Mouse (Mus musculus) liver, embryonic 13.5 days (tissue): ENCODE results near the gene Znfx1. TPM values are rescaled to one million over a fixed set of nuclear protein-coding genes. Genes with fewer than 3 reads are reported as not detected.

Source experiments
- ATAC-seq: fragments of 200-750 bp; cut with Nextera tagmentation; 2 replicates; pipeline ENCODE4 v1.8.0; 2017; ENCODE audit warnings: low read depth, mild to moderate bottlenecking, moderate number of reproducible peaks, moderate library complexity
- DNase-seq: peaks from one replicate; pipeline ENCODE4 v3.0.0; 2022
- H3K27ac ChIP-seq: fragments of 300-500 bp; sonication (generic); 2 replicates; pipeline ENCODE4 v1.5.1; 2015; ENCODE audit warnings: moderate library complexity, mild to moderate bottlenecking, inconsistent platforms
- H3K27me3 ChIP-seq: fragments of 300-500 bp; sonication (generic); 2 replicates; pipeline ENCODE4 v1.6.1; 2015; ENCODE audit warnings: mild to moderate bottlenecking, inconsistent platforms
- H3K36me3 ChIP-seq: fragments of 300-500 bp; sonication (generic); 2 replicates; pipeline ENCODE4 v1.6.1; 2015; ENCODE audit warnings: mild to moderate bottlenecking, inconsistent platforms
- H3K4me1 ChIP-seq: fragments of 300-500 bp; sonication (generic); replicated peaks from 2 replicates; pipeline ENCODE4 v1.6.1; 2015; ENCODE audit warnings: inconsistent platforms
- H3K4me2 ChIP-seq: fragments of 300-500 bp; sonication (generic); 2 replicates; pipeline ENCODE4 v1.6.1; 2015; ENCODE audit warnings: inconsistent platforms, mild to moderate bottlenecking, moderate library complexity
- H3K4me3 ChIP-seq: fragments of 300-500 bp; sonication (generic); replicated peaks from 2 replicates; pipeline ENCODE4 v1.5.1; 2015; ENCODE audit warnings: mild to moderate bottlenecking, inconsistent platforms
- H3K9ac ChIP-seq: fragments of 300-500 bp; sonication (generic); 2 replicates; pipeline ENCODE4 v1.6.1; 2015; ENCODE audit warnings: mild to moderate bottlenecking, inconsistent platforms
- H3K9me3 ChIP-seq: fragments of 300-500 bp; sonication (generic); replicated peaks from 2 replicates; pipeline ENCODE4 v1.6.1; 2016; ENCODE audit warnings: inconsistent platforms
- WGBS: fragments of 180-500 bp; shearing (Covaris S2); methylation state at CpG from one replicate; pipeline ENCODE4 v1.1.7; 2015; ENCODE audit not compliant: insufficient replicate concordance; 5-methylcytosine and 5-hydroxymethylcytosine counted together
- polyA plus RNA-seq: library from polyadenylated mRNA; unstranded; fragments of >200 nt; fragmentation: Nextera tagmentation; extraction: Ambion mirVana; gene quantifications from 2 replicates; pipeline ENCODE4 v1.2.1, GENCODE M21; 2015

Gene Znfx1
- polyA plus RNA-seq, 1 experiment from 2014 or later = 7.0 TPM

GRCm38 (mm10) chr2:167043400-167044121, 19.3 kb downstream of the Znfx1 start:
- WGBS = 34% methylated on average over 12 of the region's 12 CpGs
- Histone ChIP-seq H3K9me3 (no peaks in the 10 kb centered on the region), H3K27me3 (no peaks in the 10 kb centered on the region), H3K9ac (peak overlapping the region; percentile 77), H3K4me1 (peaks cover 66% of the 10 kb centered on the region), H3K4me2 (peak overlapping the region; percentile 72), H3K27ac (peak overlapping the region; percentile 100), H3K36me3 (peaks cover 93% of the 10 kb centered on the region), H3K4me3 (peak overlapping the region; percentile 50)
- DNase-seq = peak; percentile 91
- peak; percentile 99 for ATAC-seq

- Histone ChIP-seq H3K9me3 (no peaks in the 10 kb centered on the region), H3K27ac (peak overlapping the region; percentile 83), H3K4me2 (peak overlapping the region; percentile 35), H3K27me3 (no peaks in the 10 kb centered on the region), H3K4me3 (no peak overlapping the region), H3K36me3 (peaks cover 98% of the 10 kb centered on the region), H3K9ac (peak overlapping the region; percentile 42), H3K4me1 (peaks cover 62% of the 10 kb centered on the region)
- DNase-seq (peak; percentile 33), ATAC-seq (peak; percentile 49)
- 34% methylated on average over 8 of the region's 8 CpGs for WGBS
Observed at GRCm38 (mm10) chr2:167039386-167039785, 23.4 kb downstream of the Znfx1 start.

GRCm38 (mm10) chr2:167038716-167039115, 24.1 kb downstream of the Znfx1 start:
- WGBS = 91% methylated on average over 7 of the region's 7 CpGs
- no peak for ATAC-seq
- Histone ChIP-seq H3K27ac (peak overlapping the region; percentile 83), H3K9ac (peak overlapping the region; percentile 42; the same call in 1 of the 2 replicates), H3K4me1 (peaks cover 56% of the 10 kb centered on the region), H3K36me3 (peaks cover 98% of the 10 kb centered on the region), H3K4me3 (no peak overlapping the region), H3K9me3 (no peaks in the 10 kb centered on the region), H3K4me2 (peak overlapping the region; percentile 35; the same call in 1 of the 2 replicates), H3K27me3 (no peaks in the 10 kb centered on the region)
- no peak for DNase-seq

- no peaks in the 10 kb centered on the region for H3K27me3 ChIP-seq
- no peak overlapping the region for H3K4me3 ChIP-seq
- peak overlapping the region; percentile 83 for H3K27ac ChIP-seq
- 89% methylated on average over 6 of the region's 6 CpGs for WGBS
- peaks cover 54% of the 10 kb centered on the region for H3K4me1 ChIP-seq
- peaks cover 100% of the 10 kb centered on the region for H3K36me3 ChIP-seq
- no peak overlapping the region for H3K9ac ChIP-seq
- no peaks in the 10 kb centered on the region for H3K9me3 ChIP-seq
- no peak for ATAC-seq
- H3K4me2 ChIP-seq = no peak overlapping the region
- no peak for DNase-seq
Observed at GRCm38 (mm10) chr2:167038297-167038696, 24.5 kb downstream of the Znfx1 start.

- Histone ChIP-seq H3K9ac (no peak overlapping the region), H3K36me3 (peaks cover 100% of the 10 kb centered on the region), H3K9me3 (no peaks in the 10 kb centered on the region), H3K4me2 (no peak overlapping the region), H3K4me3 (no peak overlapping the region), H3K27ac (peak overlapping the region; percentile 83; the same call in 1 of the 2 replicates), H3K4me1 (peaks cover 48% of the 10 kb centered on the region), H3K27me3 (no peaks in the 10 kb centered on the region)
- ATAC-seq (no peak), DNase-seq (no peak)
- WGBS = 94% methylated on average over 12 of the region's 12 CpGs
Observed at GRCm38 (mm10) chr2:167037710-167038109, 25.1 kb downstream of the Znfx1 start.

- WGBS = 89% methylated on average over 4 of the region's 4 CpGs
- no peak for DNase-seq
- H3K4me1 ChIP-seq = no peaks in the 10 kb centered on the region
Observed at GRCm38 (mm10) chr2:167030507-167030906, 32.3 kb downstream of the Znfx1 start.

GRCm38 (mm10) chr2:167028553-167028952, 34.3 kb downstream of the Znfx1 start:
- DNase-seq = no peak
- WGBS = 92% methylated on average over 7 of the region's 7 CpGs
- H3K36me3 ChIP-seq = peaks cover 98% of the 10 kb centered on the region
- no peak overlapping the region for H3K4me3 ChIP-seq
- H3K9ac ChIP-seq = no peak overlapping the region
- H3K27me3 ChIP-seq = no peaks in the 10 kb centered on the region
- no peak overlapping the region; the same call in 1 of the 2 replicates for H3K27ac ChIP-seq
- ATAC-seq = no peak; the same call in 1 of the 2 replicates
- no peaks in the 10 kb centered on the region for H3K4me1 ChIP-seq
- no peak overlapping the region for H3K4me2 ChIP-seq
- no peaks in the 10 kb centered on the region for H3K9me3 ChIP-seq

More at GRCm38 (mm10) chr2:167030507-167030906, 32.3 kb downstream of the Znfx1 start:
- Histone ChIP-seq H3K36me3 (peaks cover 99% of the 10 kb centered on the region), H3K4me3 (no peak overlapping the region), H3K9me3 (no peaks in the 10 kb centered on the region), H3K27ac (no peak overlapping the region), H3K4me2 (no peak overlapping the region), H3K9ac (no peak overlapping the region), H3K27me3 (no peaks in the 10 kb centered on the region)
- ATAC-seq = no peak

GRCm38 (mm10) chr2:167019396-167019795, 43.4 kb downstream of the Znfx1 start:
- ATAC-seq (no peak), DNase-seq (no peak)
- Histone ChIP-seq H3K9me3 (no peaks in the 10 kb centered on the region), H3K4me2 (no peak overlapping the region), H3K27me3 (no peaks in the 10 kb centered on the region), H3K9ac (no peak overlapping the region), H3K27ac (no peak overlapping the region), H3K4me3 (no peak overlapping the region), H3K36me3 (peaks cover 74% of the 10 kb centered on the region), H3K4me1 (peaks cover 28% of the 10 kb centered on the region)
- WGBS = 82% methylated on average over 10 of the region's 10 CpGs

GRCm38 (mm10) chr2:167015382-167015718, 47.5 kb downstream of the Znfx1 start:
- ATAC-seq = peak; percentile 76
- peak overlapping the region; percentile 69 for H3K27ac ChIP-seq
- peak overlapping the region; percentile 90 for H3K9ac ChIP-seq
- no peaks in the 10 kb centered on the region for H3K9me3 ChIP-seq
- peak overlapping the region; percentile 90 for H3K4me3 ChIP-seq
- no peak for DNase-seq
- WGBS = under 1% methylated on average over 21 of the region's 21 CpGs
- no peaks in the 10 kb centered on the region for H3K27me3 ChIP-seq
- H3K4me1 ChIP-seq = peaks cover 30% of the 10 kb centered on the region
- H3K4me2 ChIP-seq = peak overlapping the region; percentile 93
- peaks cover 36% of the 10 kb centered on the region for H3K36me3 ChIP-seq

- ATAC-seq (peak; percentile 86), DNase-seq (peak; percentile 86)
- Histone ChIP-seq H3K27me3 (no peaks in the 10 kb centered on the region), H3K27ac (peak within 1 kb of the TSS; percentile 92), H3K4me1 (peaks cover 33% of the 10 kb centered on the region), H3K4me2 (peak within 1 kb of the TSS; percentile 93), H3K4me3 (peak within 1 kb of the TSS; percentile 90), H3K9ac (peak within 1 kb of the TSS; percentile 90), H3K9me3 (no peaks in the 10 kb centered on the region), H3K36me3 (peaks cover 31% of the 10 kb centered on the region)
- 2% methylated on average over 37 of the region's 37 CpGs for WGBS
Observed at GRCm38 (mm10) chr2:167014702-167015381, 48.0 kb downstream of the Znfx1 start, which contains the start of gene Ddx27. TSS of gene Ddx27 (plus strand) at chr2:167015193.

GRCm38 (mm10) chr2:167010546-167010945, 52.3 kb downstream of the Znfx1 start:
- ATAC-seq (no peak), DNase-seq (no peak)
- Histone ChIP-seq H3K9me3 (no peaks in the 10 kb centered on the region), H3K27me3 (peaks cover 9% of the 10 kb centered on the region; the same call in 1 of the 2 replicates), H3K27ac (no peak overlapping the region), H3K4me1 (peaks cover 26% of the 10 kb centered on the region), H3K4me2 (no peak overlapping the region), H3K9ac (no peak overlapping the region), H3K4me3 (no peak overlapping the region), H3K36me3 (no peaks in the 10 kb centered on the region)
- 80% methylated on average over 3 of the region's 3 CpGs for WGBS
